Mouse (Mus musculus): ENCODE measurements around the gene Zfp512b. TPM values are rescaled to one million over a fixed set of nuclear protein-coding genes. Genes with fewer than 3 reads are reported as not detected.

The Zfp512b gene
- polyA plus RNA-seq, 1 experiment, result 63.7 TPM

DNA sequence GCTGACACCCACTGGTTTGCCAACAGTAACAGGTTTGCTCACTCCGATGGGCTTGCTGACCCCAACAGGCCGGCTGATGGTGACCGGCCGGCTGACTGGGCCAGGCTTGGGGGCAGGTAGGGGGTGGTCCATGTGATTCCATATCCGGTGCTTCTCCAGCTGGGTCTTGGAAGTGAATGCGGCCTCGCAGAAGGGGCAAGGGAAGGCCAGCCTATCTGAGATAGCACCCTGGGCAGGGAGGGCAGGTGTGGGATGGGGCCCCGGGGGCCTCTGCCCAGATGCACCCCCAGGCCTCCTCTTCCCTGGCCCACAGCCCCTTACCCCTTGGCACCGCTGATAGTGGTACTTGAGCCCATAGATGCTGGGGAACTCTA, 2.9 kb downstream of the Zfp512b start:
- no peak for DNase-seq (ENCODE audit: low read depth)

DNA sequence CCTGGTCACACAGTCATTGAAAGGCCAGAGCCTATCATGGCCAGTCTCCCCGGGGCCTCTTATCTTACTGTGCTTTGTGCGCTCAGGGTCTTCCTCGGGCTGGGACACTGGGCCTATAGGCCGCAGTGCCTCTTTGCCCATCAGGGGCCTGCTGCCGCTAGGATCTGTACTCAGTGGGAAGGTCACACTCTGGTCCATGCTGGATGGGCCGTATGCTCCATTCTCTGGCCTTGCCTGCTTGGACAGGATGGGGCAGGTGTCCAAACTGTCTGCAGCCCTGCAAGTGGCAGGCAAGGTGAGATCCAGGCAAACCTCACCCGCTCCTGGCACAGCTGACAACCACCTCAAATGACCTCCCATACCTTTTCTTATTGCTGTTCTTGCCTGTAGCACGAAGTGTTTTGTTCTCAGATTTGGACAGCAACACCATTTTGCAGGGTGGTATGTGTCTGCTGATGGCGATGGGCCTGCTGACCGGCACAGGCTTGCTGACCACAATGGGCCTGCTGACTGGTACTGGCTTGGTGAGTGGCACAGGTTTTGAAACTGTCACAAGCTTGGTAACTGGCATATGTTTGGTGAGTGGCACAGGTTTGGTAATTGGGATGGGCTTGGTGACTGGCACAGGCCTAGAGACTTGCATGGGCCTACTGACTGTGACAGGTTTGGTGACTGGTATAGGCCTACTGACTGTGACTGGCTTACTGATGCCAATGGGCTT, 3.4 kb downstream of the Zfp512b start:
- DNase-seq (ENCODE audit: low read depth), result no peak

DNA sequence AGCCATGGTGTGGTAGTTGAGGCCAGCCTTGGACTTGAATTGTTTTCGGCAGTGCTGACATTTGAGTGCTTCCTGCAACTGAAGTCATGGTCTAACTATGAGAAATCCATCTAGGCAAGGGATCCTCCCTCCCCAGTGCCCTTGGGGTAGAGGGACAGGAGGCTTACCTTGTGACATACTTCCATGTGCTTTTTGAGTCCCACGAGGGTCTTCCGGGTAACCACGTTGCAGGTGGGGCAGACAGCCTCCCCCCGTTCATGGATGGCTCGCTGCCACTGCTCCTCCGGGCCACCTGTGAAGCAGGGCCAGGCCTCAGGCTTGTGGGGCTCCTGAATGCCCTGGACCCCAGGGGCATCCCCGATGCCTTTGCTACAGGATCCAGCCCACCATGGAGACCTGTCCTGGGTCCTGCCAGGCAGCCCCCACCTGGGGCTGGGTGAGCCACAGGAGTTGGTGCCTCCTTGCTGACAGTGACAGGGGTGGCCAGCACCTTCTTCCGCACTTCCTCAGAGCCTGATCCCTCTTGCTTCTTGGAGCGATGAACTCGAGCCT, 4.3 kb downstream of the Zfp512b start:
- no peak for DNase-seq (ENCODE audit: low read depth)

DNA sequence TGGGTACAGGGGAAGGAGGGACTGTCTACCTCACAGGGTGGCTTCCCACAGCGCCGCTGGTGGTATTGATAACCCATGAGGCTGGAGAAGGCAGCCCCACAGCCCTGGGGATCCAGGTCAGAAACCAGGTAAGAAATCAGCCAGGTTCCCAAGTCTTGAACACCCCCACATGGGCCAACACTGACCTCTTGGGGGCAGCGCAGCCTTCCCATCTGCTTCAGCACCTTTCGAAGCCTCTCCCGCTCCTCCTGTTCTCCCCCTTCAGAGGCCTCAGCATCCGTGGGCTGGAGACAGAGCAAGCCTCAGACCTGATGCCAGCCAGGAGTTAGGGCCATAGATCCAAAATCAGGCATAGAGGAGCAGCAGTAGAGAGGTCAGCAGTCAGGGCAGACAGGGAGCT, 4.8 kb downstream of the Zfp512b start:
- no peak for DNase-seq (ENCODE audit: low read depth)

DNA sequence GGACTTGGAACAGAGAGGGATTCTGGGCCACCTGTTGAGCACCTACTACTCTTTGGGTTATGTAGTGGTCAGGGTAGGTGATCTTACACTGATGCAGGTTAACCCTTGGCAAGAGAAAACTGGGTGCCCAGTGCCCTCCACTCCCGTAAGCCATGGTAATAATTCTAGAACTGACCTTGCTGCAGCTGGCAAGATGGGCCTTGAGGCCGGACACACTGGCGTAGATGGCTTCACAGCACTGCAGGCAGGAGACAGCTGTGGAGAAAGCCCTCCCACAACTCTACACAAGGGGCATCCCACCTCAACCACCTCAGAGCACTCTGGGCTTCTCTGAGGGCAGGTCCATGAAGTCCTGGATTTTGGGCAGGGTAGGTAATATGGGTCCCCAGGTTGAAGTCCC, 6.5 kb downstream of the Zfp512b start:
- DNase-seq (ENCODE audit: low read depth), result no peak

DNA sequence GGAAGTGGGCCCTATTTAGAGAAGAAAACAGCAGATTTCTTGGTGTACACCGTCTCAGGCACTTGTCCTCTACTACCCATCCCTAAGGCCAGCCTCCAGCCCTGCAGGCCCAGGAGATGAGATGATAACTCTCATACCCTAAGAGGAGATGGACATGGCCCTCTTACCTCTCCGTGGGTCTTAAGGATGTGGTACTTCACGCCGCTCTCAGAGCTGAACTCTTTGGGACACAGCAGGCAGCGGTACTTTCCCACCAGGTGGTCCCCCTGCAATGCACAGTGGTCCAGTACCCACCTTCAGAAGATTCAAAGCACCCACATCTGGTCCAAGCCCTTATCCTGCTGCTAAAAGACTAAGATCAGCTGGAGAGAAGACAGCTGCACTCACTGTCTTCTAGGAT, 7.1 kb downstream of the Zfp512b start:
- DNase-seq (ENCODE audit: low read depth), result no peak

DNA sequence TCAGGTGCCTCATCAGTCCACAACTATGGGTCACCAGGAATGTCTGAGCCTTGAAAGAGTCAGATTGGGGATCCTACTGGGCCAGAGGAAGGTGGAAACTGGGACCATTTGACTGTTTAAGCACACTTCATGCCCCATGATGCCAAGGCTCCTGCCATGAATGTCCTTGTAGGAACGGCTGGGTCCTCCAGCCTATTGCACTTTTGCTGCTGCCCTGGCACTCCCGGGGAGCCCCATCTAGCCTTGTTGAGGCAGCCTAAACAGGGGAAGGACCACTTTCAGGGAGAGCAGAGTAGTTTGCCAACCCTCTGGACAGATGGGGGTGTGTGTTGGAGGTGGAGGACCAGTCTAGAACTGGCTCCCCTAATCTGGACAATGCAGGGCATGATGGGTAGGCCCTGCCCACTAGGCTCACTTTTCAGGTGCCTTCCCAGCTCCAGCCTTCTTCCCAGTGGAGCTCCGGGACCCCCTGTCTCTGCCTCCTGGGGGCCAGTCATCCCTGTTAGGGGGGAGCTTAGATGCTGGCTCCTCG, 8.1 kb downstream of the Zfp512b start, which contains the start of gene Uckl1:
Gene Uckl1, minus strand, starts transcription at position 482 of the 532 bp plus-strand sequence.
- no peak for DNase-seq (ENCODE audit: low read depth)

DNA sequence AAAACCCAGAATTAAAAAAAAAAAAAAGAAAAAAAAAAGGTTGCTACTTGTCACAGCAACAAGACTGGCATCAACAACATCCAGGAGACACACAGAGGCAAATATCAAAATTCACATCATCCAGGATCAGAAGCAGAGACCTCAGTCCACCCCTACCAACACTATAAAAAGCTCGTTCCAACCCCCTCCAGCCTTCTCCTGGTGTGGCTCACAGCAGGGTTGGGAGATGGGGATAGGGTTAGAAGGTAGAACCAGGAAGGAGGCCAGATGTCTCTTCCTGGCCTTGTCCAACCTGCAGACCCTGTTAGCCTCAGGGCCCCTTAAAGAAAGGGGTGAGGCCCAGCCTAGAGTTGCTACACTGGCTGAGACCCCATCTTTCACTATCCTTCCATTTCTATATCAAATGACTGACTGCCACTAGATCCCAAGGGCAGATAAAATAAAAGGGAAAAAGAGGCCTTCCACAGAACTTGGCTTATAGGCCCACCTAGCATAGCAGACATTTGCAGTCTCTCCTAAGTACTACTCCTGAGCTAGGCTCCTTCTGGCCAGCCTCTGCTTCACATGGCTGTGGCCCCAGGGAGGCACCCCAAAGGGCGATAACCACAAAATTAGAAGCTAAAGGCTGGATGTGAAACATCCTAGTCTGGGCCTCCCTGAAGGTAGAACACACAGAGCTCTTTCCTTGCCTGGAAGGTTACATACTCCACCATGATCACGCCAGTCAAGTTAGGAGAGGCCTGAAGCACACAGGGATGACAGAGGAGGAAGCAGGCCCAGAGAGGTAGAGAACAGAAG, 8.9 kb downstream of the Zfp512b start:
- no peak for DNase-seq (ENCODE audit: low read depth)

DNA sequence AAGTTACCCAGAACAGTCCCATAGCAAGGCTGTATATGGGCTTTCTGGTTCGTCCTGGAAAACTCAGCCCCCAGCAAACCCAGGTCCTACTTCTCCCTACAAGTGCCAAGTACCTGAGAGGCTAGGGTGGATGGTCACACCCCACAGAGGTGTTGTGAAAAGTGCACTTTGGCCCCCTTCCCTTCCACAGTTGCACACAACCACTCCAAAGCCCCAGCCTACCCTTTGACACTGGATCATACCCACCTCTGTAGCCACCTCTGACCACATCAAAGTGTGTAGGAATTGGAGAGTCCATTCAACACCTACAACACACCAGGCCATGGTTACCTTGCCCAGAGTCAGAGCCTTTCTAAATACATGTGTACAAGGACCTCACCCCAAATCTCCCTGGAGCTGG, 9.7 kb downstream of the Zfp512b start:
- no peak for DNase-seq (ENCODE audit: low read depth)

DNA sequence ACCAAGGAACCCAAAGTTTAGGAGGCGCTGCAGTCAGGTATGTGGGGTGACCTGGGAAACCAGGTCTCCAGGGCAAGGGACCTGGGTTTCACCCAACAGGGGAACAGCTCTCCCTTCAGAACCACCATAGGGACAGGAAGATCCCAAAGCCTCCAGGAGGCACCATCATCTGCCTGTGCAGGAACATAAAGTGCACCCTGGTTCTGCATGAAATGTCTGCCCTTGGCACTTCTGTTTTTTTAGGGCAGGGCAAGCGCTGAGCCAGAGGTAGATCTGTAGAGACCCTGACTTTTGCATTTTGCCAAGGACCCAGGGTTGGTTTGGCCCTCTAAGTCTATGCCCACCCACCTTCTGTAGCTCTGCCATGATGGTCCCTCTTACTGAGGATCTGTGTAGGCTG, 10.2 kb downstream of the Zfp512b start:
- no peak for DNase-seq (ENCODE audit: low read depth)

DNA sequence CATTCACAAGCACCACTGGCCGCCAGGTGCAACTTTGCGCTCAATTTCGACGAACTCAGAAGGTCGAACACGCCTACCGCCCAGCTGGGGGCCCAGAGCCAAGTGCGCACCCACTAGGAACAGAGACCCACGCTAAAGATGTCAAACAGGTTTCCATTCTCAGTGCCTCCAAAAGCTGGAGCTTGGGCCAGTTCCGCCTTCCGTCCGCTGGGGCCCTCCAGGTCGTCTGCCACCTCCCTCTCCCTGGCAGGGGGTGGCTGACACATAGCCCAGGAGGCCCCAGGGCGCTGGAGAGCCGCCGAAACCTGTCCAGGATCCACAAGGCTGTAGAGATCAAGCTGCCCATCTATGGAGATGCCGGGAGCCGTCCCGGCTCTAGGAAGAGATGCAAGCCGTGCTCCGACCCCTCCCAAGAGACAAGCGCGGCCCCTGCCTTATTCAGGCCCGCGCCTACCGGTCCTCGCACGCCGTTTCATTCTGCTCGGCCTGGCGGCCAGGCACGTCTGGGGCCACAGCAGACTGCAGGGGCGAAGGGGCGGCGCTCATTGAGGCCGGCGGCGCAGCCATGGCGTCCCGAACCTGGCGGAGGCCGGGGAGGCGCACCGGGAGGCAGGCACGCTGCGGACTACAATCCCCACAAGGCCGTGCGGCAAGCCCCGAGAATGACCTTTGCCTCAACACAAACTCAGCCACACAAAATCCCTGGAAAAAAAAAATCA, 11.0 kb downstream of the Zfp512b start:
- DNase-seq (ENCODE audit: low read depth), result no peak

DNA sequence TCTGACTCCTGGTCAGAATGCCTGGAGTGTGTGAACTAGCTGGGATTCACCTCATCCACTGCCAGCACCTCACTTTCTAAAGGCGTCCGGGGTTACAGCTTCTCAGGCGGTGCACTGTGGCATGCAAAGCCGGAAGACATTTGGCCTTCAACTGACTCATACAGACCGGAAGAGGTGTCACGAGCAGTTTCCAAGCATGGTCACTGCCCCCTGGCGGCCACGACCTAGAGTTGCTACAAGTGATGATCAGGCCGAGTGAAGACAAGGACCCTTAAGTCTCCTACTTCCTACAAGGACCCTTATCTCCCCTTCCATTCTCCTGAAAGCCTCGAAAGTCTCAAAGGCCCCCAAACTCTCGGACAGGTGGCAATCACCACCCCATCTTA, 11.6 kb downstream of the Zfp512b start:
- no peak for DNase-seq (ENCODE audit: low read depth)

DNA sequence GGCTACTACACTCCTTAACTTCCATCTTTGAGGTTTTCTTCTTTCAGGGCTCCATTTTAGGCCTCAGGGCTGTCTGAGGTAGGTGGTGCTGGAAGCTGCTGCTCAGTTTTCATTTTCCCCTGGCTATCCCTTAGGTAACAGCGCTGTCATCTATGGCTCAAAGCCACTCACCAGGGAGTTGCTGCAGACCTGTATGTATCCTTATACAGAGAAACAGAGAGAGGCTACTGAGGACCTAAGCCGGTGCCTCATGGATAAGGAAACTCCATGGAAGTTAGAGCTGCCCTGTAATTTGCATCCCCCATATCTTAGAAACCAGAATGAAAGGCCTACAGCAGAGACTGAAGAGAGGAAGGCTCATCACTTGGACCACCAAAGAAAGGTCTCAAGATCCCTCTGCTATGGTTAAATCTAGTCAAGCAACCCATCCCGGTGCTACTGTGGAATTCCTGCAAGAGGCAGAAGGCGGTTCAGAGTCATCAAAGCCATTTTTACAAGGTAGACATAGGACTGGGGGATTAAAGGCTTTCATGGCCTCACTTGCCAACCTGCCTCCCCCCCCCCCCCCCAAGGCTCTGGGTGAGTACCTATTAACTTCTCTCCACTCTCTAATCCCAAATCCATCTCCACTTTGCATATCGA, 12.4 kb downstream of the Zfp512b start:
- no peak for DNase-seq (ENCODE audit: low read depth)

DNA sequence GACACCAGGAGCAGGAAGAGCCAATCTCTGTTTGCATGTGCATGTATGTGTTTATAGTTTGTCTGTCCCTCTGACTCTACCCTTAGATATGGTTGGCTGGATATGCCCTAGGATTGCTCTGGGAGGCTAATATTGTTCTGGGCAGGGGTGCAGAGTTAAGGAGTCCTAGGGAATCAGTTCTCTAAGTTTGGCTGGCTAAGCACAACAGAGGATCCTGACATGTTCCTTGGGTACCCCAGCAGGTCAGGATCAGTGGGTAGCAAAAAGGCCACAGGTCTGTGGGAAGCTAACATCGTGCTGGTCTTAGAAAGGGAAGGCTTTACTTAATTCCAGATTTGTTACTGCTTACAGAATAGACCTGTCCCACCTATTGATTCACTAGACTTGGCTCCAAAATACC, 12.9 kb downstream of the Zfp512b start:
- DNase-seq (ENCODE audit: low read depth), result no peak

DNA sequence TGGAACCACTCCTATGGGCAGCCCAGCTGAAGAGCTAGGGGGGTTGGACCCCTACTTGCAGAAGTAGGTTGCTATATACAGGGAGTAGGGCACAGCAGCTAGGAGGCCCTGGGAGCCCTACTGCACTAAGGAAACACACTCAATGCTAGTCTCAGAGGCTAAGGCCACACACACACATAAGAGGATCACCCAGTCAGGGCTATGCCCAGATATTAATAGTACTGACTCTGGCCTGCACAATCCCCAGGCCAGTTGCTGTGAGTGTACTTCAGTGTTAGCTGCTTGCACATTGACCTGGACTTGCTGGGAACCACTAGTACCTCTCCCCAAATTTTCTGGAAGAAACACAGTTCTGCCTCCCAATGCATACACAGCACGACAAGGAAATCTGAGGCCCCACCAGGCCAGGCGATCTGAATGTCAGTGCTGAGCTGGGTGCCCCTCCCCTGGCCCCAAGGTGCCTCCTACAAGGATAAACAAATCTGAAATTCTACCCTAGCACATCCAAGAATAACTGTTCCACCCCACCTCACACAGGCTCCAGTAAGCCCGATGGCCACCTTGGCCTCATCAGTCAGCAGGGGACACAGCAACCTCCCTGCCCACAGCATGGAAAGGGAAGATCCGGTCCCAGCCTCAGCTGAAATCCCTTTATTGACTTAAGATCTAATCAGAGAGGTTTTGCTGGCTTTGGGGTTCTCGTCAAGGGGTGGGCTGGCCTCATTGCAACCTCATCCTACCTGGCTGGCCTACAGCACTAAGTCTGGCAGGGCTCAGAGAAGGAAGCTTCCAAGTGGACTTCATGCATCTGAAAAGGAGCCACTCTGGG, 13.6 kb downstream of the Zfp512b start:
- no peak for DNase-seq (ENCODE audit: low read depth)

DNA sequence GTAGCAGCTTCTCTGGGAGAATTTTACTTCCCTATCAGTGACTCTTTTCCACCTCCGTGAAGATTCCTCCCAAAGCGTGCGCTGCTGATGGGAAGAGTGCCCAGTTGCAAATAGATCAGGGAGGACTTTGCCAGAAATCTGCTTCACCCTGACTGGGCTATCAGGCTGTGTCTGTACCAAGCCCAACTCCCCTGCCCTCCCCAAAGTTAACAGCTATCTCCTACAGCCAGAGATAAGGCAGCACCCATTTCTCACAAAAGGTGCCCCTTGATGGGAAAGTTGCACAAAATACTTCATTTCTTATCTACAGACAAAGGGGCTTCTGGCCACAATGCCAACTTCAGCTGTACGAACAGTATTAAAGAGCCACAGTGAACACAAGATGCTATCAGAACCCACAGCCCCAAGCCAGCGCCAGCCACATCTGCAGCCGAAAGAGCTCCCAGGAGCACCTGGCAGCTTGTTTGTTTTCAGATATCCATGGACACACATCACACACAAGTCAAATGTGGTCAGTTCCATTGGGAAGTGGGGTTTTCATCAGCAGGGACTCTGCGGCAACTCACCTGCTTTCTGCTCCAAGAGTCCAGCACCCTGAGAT, 14.5 kb downstream of the Zfp512b start:
- no peak for DNase-seq (ENCODE audit: low read depth)

DNA sequence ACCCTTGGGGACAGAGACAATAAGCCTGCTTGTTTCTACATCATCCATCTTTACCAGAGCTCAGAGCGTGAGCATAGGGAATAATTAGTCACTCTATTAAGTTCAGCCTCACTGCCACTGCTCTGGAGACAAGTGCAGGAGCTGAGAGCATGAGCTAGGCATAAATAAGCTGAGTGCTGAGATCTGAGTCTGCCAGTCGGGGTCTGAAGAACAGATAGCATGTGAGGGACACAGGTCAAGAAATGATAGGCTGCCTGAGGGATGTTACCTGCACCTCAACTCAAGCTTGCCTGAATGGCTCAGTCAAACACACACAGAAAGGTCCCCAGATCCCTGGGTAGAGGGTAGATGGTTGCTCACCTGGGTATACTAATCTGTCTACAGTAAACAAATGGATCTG, 15.5 kb downstream of the Zfp512b start:
- no peak for DNase-seq (ENCODE audit: low read depth)

DNA sequence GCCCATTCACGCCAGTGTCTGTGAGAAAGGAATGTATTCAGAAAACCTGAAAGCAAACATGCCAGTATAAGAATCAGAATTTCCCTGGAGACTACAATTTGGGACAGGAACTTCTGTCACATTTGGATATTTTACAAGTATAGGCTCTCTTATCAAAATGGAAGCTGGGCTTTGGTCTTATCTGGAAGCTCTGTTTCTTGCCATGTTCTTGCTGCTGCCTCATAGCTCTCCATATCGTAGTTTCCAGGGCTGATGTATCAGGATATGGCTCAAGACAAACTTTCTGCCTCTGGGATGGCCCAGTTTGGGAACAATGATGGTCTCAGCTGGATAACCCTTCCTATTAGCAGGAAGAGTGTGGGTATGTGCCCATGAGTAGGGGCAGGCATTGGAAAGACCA, 16.0 kb downstream of the Zfp512b start:
- no peak for DNase-seq (ENCODE audit: low read depth)

DNA sequence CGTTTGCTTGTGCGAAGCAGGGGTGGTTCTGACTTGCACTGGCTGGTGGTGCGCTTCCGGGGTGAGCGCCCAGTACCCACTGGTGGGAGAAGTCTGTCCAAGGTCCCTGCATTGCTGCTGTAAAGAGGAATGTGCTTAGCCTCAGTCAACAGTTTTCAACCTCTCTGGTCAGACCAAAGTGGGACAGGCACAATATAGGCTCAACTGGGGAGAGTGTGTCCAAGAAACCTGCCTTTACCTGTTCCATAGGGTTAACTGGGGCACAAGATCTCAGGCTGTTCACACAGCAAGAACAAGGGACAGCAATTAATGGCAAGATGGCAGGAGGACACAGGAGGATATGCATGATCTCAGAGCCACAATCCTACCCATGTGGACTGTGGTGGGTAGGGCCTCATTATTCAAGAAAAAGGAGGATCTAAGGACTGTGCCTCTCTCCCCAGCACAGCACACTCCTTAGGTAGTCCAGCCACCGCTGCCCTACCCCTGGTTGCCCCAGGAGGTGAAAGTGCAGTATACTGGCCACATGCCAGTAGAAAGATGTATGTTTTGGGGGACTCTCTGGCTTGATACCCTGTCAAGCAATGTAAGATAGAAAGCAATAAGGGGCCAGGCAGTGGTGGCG, 17.6 kb downstream of the Zfp512b start:
- DNase-seq (ENCODE audit: low read depth), result no peak

DNA sequence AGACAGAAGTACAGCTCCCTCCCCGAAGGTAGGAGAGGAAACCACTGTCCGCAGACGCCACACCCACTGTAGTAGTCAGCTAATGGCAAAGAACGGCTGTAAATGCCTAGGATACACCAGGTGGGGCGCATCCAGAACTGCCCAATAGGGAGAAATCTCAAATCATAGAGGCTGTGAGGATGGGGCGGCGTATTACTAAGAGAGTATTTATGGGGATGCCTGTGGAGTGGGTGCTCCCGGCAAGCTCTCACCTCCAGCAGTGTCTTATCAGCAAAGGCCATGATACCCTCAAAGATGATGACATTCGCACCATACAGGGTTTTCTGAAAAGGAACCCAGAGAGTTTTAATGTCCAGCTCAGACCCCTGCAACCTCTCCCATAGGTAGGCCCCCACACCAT, 18.6 kb downstream of the Zfp512b start:
- no peak for DNase-seq (ENCODE audit: low read depth)

Data from gonadal fat pad, adult 2 months (tissue).